Mouse (Mus musculus): Measurements from ENCODE around the gene Ucp2.
A peak's percentile ranks its signal among the peaks of the same experiment; 100 is the strongest.

Gene Ucp2

DNA sequence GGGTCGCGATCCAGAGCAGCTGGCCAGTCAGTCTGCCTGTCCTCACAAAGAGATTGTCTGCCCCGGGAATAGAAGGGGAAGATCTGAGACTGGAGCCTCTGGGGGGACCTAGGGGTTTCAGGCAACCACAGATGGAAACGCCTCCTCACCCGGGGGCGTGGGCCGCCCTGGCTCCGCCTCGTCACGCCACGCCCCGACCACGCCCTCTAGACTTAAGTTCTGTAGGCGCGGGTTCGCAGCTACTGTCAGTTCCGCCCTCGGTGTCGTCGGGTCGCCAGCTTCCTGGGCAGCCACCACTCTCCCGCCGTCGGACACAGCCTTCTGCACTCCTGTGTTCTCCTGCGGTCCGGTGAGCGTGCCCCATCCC is at the start of gene Ucp2:
Gene Ucp2 (plus strand): TSS at position 221 of the 367 bp plus-strand sequence.
- DNase-seq, result peak; percentile 98

GRCm38 (mm10) chr7:100443728-100444127 is 49.4 kb upstream of the Ucp2 start:
- DNase-seq, result no peak

DNA sequence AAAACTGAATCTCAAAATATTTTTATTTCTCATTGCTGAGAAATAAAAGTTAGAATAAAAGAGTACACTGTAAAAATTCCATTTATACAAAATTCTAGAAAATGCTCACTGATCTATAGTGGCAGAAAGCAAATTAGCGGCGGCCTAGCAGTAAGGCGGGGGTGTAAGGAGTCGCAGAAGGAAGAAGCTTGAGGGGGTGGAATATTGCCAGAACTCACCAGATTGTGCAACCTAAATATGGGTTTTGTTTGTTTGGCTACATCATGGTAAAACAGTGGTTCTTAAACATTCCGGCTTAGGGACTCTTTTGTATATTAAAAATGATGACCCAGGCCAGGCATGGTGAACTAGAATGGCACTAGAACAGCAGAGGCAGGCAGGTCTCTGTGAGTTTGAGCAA is 46.9 kb upstream of the Ucp2 start:
- DNase-seq, result no peak

GRCm38 (mm10) chr7:100448530-100448929 is 44.6 kb upstream of the Ucp2 start:
- no peak for DNase-seq

DNA sequence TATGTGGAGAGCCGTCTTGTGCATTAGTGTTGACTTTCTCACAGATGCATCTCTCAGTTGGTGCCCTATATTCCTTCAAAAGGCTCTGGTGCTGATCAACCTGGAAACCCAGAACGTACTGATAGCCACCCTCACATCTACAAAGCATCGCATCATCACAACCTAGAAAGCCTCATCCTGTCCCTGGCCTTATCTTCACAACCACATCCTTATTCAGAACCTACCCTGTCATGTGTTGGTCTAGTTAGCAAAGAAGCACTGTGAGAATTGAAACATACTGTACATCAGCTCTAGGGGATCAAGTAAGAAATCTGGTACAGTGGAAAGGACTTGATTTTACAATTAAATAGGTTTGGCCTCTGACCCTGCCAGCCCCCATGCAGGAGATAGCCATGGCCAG is 44.2 kb upstream of the Ucp2 start:
- no peak for DNase-seq

- DNase-seq, result no peak
Observed at GRCm38 (mm10) chr7:100458153-100458552, 35.0 kb upstream of the Ucp2 start.

DNA sequence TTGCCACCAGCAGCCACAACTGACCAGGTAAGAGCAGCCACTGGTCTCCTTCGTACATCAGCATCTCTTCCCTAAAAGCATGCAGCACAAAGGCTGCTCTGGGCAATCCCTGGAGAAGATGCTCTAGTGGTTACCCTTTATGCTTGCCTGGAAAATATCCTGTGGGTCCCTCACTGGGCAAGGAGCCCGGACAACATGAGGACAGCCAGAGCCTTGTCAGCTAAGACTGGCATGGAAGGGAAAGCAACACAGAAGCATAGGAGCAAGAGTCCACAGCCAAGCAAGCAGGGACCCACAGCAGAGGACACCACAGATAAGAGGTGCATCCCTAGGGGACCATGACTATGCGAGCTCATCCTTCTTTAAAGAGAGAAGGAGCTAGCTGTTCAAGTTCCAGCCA is 33.3 kb upstream of the Ucp2 start:
- DNase-seq, result no peak

GRCm38 (mm10) chr7:100461621-100462151 is 31.5 kb upstream of the Ucp2 start:
- no peak for DNase-seq

GRCm38 (mm10) chr7:100463194-100463593 is 29.9 kb upstream of the Ucp2 start:
- no peak for DNase-seq

GRCm38 (mm10) chr7:100463757-100464156 is 29.4 kb upstream of the Ucp2 start:
- DNase-seq, result no peak

- no peak for DNase-seq
Observed at GRCm38 (mm10) chr7:100464248-100464647, 28.9 kb upstream of the Ucp2 start.

- DNase-seq, result no peak
Observed at GRCm38 (mm10) chr7:100465248-100465647, 27.9 kb upstream of the Ucp2 start.

DNA sequence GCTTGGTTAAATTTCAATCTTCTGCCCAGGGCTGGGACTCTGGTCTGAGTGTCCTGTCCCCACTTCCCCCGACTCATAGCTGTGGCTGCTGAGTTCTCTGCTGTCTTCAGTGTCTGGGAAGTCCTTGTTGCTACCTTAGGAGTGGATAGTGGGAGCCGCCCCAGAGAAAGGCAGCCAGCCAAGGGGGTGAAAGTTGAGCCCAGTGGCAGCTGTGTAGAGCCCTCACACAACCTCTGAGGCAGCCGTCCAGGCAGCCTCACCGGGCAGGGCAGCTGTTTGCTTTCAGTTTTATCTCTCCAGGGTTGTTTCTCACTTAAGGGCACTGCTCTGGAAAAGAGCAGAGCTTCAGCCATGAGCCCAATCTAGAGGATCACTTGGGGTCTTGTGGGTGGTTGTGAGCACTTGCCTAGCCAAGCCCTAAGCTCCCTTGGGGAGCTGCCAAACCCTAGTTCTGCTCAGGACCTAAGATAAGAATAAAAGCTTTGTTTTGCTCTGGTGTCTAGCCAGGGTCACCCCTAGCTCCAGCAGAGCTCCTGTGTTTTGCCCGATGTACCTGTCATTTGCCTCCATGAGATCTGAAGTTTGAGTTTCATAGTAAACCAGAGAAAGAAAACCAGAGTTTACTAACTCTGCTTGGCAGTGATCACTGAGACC is 27.4 kb upstream of the Ucp2 start:
- no peak for DNase-seq

GRCm38 (mm10) chr7:100466781-100467510 is 26.2 kb upstream of the Ucp2 start:
- no peak for DNase-seq

DNA sequence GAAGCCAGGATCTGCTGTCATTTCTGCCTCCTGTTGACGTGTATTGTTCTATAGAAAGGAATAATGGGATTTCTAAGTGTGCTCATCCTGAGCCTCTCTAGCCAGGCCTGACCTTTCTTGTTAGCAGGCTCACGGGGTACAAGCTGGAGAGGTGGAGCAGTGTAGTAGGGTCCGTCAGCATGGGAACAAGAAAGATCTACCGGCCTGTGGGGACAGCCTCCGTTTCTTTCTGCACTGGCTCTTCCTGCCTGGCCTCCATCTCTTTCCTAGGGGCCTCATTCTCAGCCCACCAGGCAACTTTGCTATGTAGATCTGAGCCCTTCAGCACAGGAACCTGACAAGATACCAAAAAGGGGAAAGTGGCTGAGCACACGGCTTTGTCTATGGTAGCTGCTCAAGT is 24.4 kb upstream of the Ucp2 start:
- DNase-seq, result no peak

DNA sequence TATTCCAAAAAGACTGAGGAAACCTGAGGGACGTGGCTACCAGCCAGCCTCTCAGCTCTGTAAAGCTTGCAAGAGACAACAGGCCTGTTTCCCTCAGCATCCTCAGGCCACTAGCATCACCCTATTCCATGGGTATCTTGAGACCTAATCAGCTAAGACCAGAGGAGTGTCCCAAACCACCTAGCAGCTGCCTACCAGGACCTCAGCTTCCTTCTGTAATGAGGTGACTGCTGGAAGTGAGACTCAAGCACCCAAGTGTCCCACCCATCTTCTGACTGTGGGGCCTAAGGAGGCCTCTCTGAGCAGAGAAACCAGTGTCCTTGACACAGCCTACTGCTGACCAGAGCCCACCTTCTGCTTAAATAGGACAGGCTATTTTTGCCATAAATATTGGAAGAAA is 23.6 kb upstream of the Ucp2 start:
- no peak for DNase-seq

GRCm38 (mm10) chr7:100470796-100471406 is 22.2 kb upstream of the Ucp2 start:
- DNase-seq, result no peak

DNA sequence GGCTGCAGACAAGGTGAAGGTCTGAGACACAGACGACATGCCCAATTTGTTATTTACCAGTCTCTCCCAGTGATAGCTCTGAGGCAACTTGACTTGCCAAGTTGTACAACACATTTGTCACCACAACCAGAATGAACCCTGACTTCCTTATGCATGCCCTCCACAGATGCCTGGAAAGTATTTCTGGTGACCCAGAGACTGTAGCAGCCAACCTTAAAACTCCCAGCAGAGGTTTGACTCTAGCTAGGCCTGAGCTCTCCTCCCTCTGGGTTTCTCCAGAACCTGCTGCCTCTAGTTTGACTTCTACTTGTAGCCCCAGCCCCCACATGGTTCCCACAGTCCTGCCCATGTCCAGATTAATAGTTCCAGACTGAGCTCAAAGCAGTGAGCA is 21.7 kb upstream of the Ucp2 start:
- DNase-seq, result no peak

GRCm38 (mm10) chr7:100472777-100473176 is 20.4 kb upstream of the Ucp2 start, which contains the start of gene Ucp3:
Gene Ucp3 (plus strand): TSS chr7:100472990.
- no peak for DNase-seq

- no peak for DNase-seq
Observed at GRCm38 (mm10) chr7:100473846-100474454, 19.2 kb upstream of the Ucp2 start.

DNA sequence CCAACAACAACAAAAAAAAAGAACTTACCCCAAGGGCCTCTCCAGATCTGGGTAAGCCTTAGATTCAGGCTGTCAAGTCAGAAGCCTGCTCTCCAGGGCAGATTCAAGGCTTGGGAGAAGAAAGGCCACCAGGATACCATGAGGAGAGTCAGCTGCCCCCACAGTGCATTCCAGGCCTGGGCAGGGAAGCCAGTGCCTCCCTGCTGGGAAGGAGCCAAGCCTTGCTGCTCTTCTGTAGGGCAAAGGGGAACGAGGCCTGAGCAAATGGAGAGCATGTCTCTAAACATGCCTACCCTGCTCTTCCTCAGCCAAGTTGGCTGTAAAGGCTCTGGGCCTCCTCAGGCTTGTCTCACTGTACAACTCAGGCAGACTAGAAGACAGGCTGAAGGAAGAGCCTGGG is 18.5 kb upstream of the Ucp2 start:
- no peak for DNase-seq

- no peak for DNase-seq
Observed at GRCm38 (mm10) chr7:100479100-100479822, 13.9 kb upstream of the Ucp2 start.

GRCm38 (mm10) chr7:100479823-100480164 is 13.3 kb upstream of the Ucp2 start:
- no peak for DNase-seq

Data from thymus, postnatal 25 days (tissue).